Mouse (Mus musculus): Measurements from ENCODE around the gene Actl10. TPM values are rescaled to one million over a fixed set of nuclear protein-coding genes. Genes with fewer than 3 reads are reported as not detected.

Actl10 gene
- 39.7 and 44.2 TPM in 2 replicates for polyA plus RNA-seq (2012; rRNA removed)

DNA sequence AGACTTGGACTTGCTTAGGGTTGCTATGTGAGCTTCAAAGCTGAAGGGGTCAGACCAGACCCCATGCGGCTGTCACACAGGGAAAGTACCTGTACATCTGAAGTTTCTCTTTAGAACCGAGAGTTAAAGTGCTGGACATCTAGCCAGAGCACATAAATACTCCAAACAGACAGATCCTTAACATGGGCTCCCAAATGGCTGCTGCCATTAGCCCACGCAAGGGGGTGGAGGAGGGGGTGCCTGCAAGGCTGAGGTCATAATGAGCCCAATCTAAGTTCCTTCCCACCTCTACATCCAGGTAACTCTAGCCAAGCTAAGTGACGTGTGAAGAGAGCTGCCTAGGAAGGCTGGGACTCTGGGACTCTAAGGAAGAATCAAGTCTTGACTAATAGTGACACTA is at the start of gene Actl10:
Gene Actl10, plus strand, starts transcription at position 301 of the 400 bp plus-strand sequence.
- peaks cover 13% of the 10 kb centered on the region for H3K4me1 ChIP-seq (ENCODE audit: control insufficient read depth, insufficient read depth, low read length)
- H3K27ac ChIP-seq (ENCODE audit: control insufficient read depth, insufficient read depth, low read depth, low read length): peak within 1 kb of the TSS; percentile 34
- TF ChIP-seq POLR2A (IDR thresholded peaks at IDR 0.05; ENCODE audit: control insufficient read depth, low read depth, low read length): peak; percentile 70; the same call in 1 of the 2 replicates
- no peak for TF ChIP-seq CTCF (IDR thresholded peaks at IDR 0.05; ENCODE audit: control insufficient read depth, insufficient read depth, insufficient replicate concordance, low read depth, low read length)
- no peaks in the 10 kb centered on the region for H3K27me3 ChIP-seq (ENCODE audit: control insufficient read depth, insufficient read depth, low read length)
- peak within 1 kb of the TSS; percentile 93 for H3K4me3 ChIP-seq (ENCODE audit: control insufficient read depth, low read depth, low read length)
- no peaks in the 10 kb centered on the region for H3K36me3 ChIP-seq (ENCODE audit: control insufficient read depth, insufficient read depth, low read length)

GRCm38 (mm10) chr2:154507076-154507475 is 44.5 kb upstream of the Actl10 start:
- no peak overlapping the region for H3K27ac ChIP-seq (ENCODE audit: control insufficient read depth, insufficient read depth, low read depth, low read length)
- H3K27me3 ChIP-seq (ENCODE audit: control insufficient read depth, insufficient read depth, low read length): no peaks in the 10 kb centered on the region
- TF ChIP-seq POLR2A (IDR thresholded peaks at IDR 0.05; ENCODE audit: control insufficient read depth, low read depth, low read length) (no peak), CTCF (IDR thresholded peaks at IDR 0.05; ENCODE audit: control insufficient read depth, insufficient read depth, insufficient replicate concordance, low read depth, low read length) (no peak)
- no peak overlapping the region for H3K4me3 ChIP-seq (ENCODE audit: control insufficient read depth, low read depth, low read length)
- H3K4me1 ChIP-seq (ENCODE audit: control insufficient read depth, insufficient read depth, low read length): no peaks in the 10 kb centered on the region
- H3K36me3 ChIP-seq (ENCODE audit: control insufficient read depth, insufficient read depth, low read length): no peaks in the 10 kb centered on the region; the same call in 1 of the 2 replicates

GRCm38 (mm10) chr2:154507566-154508283 is 43.9 kb upstream of the Actl10 start:
- no peaks in the 10 kb centered on the region; the same call in 1 of the 2 replicates for H3K36me3 ChIP-seq (ENCODE audit: control insufficient read depth, insufficient read depth, low read length)
- H3K27ac ChIP-seq (ENCODE audit: control insufficient read depth, insufficient read depth, low read depth, low read length): no peak overlapping the region

GRCm38 (mm10) chr2:154508450-154508849 is 43.1 kb upstream of the Actl10 start:
- no peaks in the 10 kb centered on the region for H3K27me3 ChIP-seq (ENCODE audit: control insufficient read depth, insufficient read depth, low read length)
- no peak overlapping the region for H3K4me3 ChIP-seq (ENCODE audit: control insufficient read depth, low read depth, low read length)
- no peaks in the 10 kb centered on the region for H3K4me1 ChIP-seq (ENCODE audit: control insufficient read depth, insufficient read depth, low read length)
- TF ChIP-seq POLR2A (IDR thresholded peaks at IDR 0.05; ENCODE audit: control insufficient read depth, low read depth, low read length) (no peak), CTCF (IDR thresholded peaks at IDR 0.05; ENCODE audit: control insufficient read depth, insufficient read depth, insufficient replicate concordance, low read depth, low read length) (no peak)
- no peaks in the 10 kb centered on the region; the same call in 1 of the 2 replicates for H3K36me3 ChIP-seq (ENCODE audit: control insufficient read depth, insufficient read depth, low read length)
- no peak overlapping the region for H3K27ac ChIP-seq (ENCODE audit: control insufficient read depth, insufficient read depth, low read depth, low read length)

More at GRCm38 (mm10) chr2:154507566-154508283, 43.9 kb upstream of the Actl10 start:
- H3K4me3 ChIP-seq (ENCODE audit: control insufficient read depth, low read depth, low read length): no peak overlapping the region
- no peaks in the 10 kb centered on the region for H3K4me1 ChIP-seq (ENCODE audit: control insufficient read depth, insufficient read depth, low read length)
- TF ChIP-seq CTCF (IDR thresholded peaks at IDR 0.05; ENCODE audit: control insufficient read depth, insufficient read depth, insufficient replicate concordance, low read depth, low read length) (no peak), POLR2A (IDR thresholded peaks at IDR 0.05; ENCODE audit: control insufficient read depth, low read depth, low read length) (no peak)
- no peaks in the 10 kb centered on the region for H3K27me3 ChIP-seq (ENCODE audit: control insufficient read depth, insufficient read depth, low read length)

- Histone ChIP-seq H3K4me3 (ENCODE audit: control insufficient read depth, low read depth, low read length) (no peak overlapping the region), H3K36me3 (ENCODE audit: control insufficient read depth, insufficient read depth, low read length) (no peaks in the 10 kb centered on the region), H3K4me1 (ENCODE audit: control insufficient read depth, insufficient read depth, low read length) (no peaks in the 10 kb centered on the region), H3K27ac (ENCODE audit: control insufficient read depth, insufficient read depth, low read depth, low read length) (no peak overlapping the region), H3K27me3 (ENCODE audit: control insufficient read depth, insufficient read depth, low read length) (no peaks in the 10 kb centered on the region)
- TF ChIP-seq POLR2A (IDR thresholded peaks at IDR 0.05; ENCODE audit: control insufficient read depth, low read depth, low read length) (no peak), CTCF (IDR thresholded peaks at IDR 0.05; ENCODE audit: control insufficient read depth, insufficient read depth, insufficient replicate concordance, low read depth, low read length) (no peak)
These were observed 41.4 kb upstream of the Actl10 start for GRCm38 (mm10) chr2:154510141-154510540.

DNA sequence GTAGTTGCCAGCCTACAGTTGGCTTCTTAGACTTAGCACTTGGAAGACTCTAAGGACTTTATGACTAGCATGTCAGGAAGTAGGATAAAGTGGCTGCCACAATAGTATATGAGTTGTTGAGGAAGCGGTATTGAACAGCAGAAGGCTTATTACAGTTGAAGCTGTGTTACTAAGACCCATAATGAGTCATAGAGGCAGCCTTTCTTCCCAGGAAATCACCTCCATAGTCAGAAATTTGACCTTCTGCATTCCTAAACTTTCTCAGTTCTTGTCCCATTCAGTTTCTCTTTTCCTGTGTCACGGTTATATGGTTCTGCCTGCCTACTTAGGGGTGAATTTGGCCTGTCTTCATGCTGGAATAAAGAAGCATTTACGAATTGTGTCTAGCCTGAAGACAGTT is 34.6 kb upstream of the Actl10 start:
- H3K4me3 ChIP-seq (ENCODE audit: control insufficient read depth, low read depth, low read length): no peak overlapping the region
- H3K4me1 ChIP-seq (ENCODE audit: control insufficient read depth, insufficient read depth, low read length): no peaks in the 10 kb centered on the region
- no peak overlapping the region for H3K27ac ChIP-seq (ENCODE audit: control insufficient read depth, insufficient read depth, low read depth, low read length)
- H3K36me3 ChIP-seq (ENCODE audit: control insufficient read depth, insufficient read depth, low read length): no peaks in the 10 kb centered on the region
- TF ChIP-seq POLR2A (IDR thresholded peaks at IDR 0.05; ENCODE audit: control insufficient read depth, low read depth, low read length): no peak
- H3K27me3 ChIP-seq (ENCODE audit: control insufficient read depth, insufficient read depth, low read length): no peaks in the 10 kb centered on the region

DNA sequence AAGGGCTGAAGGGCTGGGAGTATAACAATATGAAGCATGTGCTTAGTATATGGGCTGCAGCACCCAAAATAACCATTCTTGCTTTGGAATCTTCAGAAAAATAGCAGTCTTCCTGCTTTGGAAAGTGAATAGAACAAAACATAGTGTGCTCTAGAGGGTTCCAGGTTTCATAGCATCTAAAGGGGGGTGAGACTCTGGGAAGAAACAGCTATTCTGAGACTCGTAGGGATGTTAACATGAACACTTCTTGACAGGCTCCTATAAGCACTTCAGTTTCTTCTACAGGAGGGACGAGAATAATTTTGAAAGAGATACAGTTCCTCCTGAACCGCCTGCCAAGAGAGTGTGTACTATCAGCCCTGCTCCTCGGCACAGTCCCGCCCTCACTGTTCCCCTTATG is 34.2 kb upstream of the Actl10 start:
- no peaks in the 10 kb centered on the region for H3K27me3 ChIP-seq (ENCODE audit: control insufficient read depth, insufficient read depth, low read length)
- H3K4me1 ChIP-seq (ENCODE audit: control insufficient read depth, insufficient read depth, low read length): no peaks in the 10 kb centered on the region
- no peak overlapping the region for H3K4me3 ChIP-seq (ENCODE audit: control insufficient read depth, low read depth, low read length)
- H3K36me3 ChIP-seq (ENCODE audit: control insufficient read depth, insufficient read depth, low read length): no peaks in the 10 kb centered on the region
- TF ChIP-seq CTCF (IDR thresholded peaks at IDR 0.05; ENCODE audit: control insufficient read depth, insufficient read depth, insufficient replicate concordance, low read depth, low read length) (no peak), POLR2A (IDR thresholded peaks at IDR 0.05; ENCODE audit: control insufficient read depth, low read depth, low read length) (no peak)
- no peak overlapping the region for H3K27ac ChIP-seq (ENCODE audit: control insufficient read depth, insufficient read depth, low read depth, low read length)

Data from testis, adult 2 months (tissue).